Mouse (Mus musculus) E14TG2a.4 (cell line): ENCODE measurements around the gene 4930404N11Rik.
A peak's percentile ranks its signal among the peaks of the same experiment; 100 is the strongest.

ENCODE experiments used
- H3K27me3 ChIP-seq: 2 replicates; pipeline ENCODE4 v1.6.1; 2014; ENCODE audit warnings: low read length, control low read depth; ENCODE audit not compliant: insufficient read depth
- H3K36me3 ChIP-seq: 2 replicates; pipeline ENCODE4 v1.6.1; 2014; ENCODE audit warnings: low read length, control low read depth; ENCODE audit not compliant: insufficient read depth
- H3K4me1 ChIP-seq: replicated peaks from 2 replicates; pipeline ENCODE4 v1.6.1; 2014; ENCODE audit warnings: low read depth, low read length, control low read depth
- H3K4me3 ChIP-seq: replicated peaks from 2 replicates; pipeline ENCODE4 v1.5.1; 2014; ENCODE audit warnings: mild to moderate bottlenecking, low read length
- H3K9me3 ChIP-seq: 2 replicates; pipeline ENCODE4 v1.6.1; 2014; ENCODE audit warnings: low read length, control low read depth
- CTCF ChIP-seq: conservative IDR thresholded peaks from 2 replicates; pipeline ENCODE4 v1.5.1; 2014; ENCODE audit warnings: low read length
- NANOG ChIP-seq: IDR thresholded peaks from 2 replicates; pipeline ENCODE4 v1.6.1; 2014; ENCODE audit warnings: borderline replicate concordance, low read length, mixed read lengths
- POU5F1 ChIP-seq: IDR thresholded peaks from 2 replicates; pipeline ENCODE4 v1.6.1; 2014; ENCODE audit warnings: low read length, borderline replicate concordance

4930404N11Rik gene

GRCm38 (mm10) chr10:81404082-81404481 lies 38.5 kb upstream of the 4930404N11Rik start:
- peak overlapping the region; percentile 69 for H3K4me3 ChIP-seq
- H3K9me3 ChIP-seq = no peaks in the 10 kb centered on the region
- H3K36me3 ChIP-seq = peaks cover 42% of the 10 kb centered on the region
- H3K4me1 ChIP-seq = peaks cover 97% of the 10 kb centered on the region
- H3K27me3 ChIP-seq = 0 out of 2 replicates have a peak, but pooled peaks cover 8% of the 10 kb centered on the region
- TF ChIP-seq NANOG (no peak), POU5F1 (no peak), CTCF (no peak)

DNA sequence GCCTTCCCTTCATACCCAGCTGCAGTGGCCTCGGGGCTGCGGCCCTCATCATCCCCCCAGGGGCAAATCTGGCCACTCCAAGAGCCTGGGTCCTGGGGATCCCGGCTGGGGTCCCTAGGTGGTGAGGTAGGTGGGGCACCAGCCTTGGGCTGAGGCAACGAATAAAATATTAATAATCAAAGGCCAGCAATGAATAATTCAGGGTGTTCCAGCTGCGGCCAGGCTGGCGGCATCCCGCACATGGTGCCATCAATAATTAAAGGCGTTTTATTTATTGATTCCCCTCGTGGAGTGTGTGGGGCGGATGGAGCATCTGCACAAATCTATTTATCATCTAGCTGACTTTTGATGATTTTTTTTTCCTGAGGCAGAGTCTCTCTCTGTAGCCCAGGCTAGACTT lies 37.9 kb upstream of the 4930404N11Rik start:
- TF ChIP-seq NANOG (no peak), POU5F1 (no peak)
- Histone ChIP-seq H3K4me3 (peak overlapping the region; percentile 69), H3K4me1 (peaks cover 96% of the 10 kb centered on the region), H3K36me3 (peaks cover 42% of the 10 kb centered on the region), H3K27me3 (0 out of 2 replicates have a peak, but pooled peaks cover 8% of the 10 kb centered on the region), H3K9me3 (no peaks in the 10 kb centered on the region)

- TF ChIP-seq POU5F1 (no peak), NANOG (no peak)
- H3K27me3 ChIP-seq = 0 out of 2 replicates have a peak, but pooled peaks cover 5% of the 10 kb centered on the region
- H3K9me3 ChIP-seq = no peaks in the 10 kb centered on the region
- H3K4me3 ChIP-seq = peak overlapping the region; percentile 77
- peaks cover 96% of the 10 kb centered on the region for H3K4me1 ChIP-seq
- peaks cover 34% of the 10 kb centered on the region for H3K36me3 ChIP-seq
Observed at GRCm38 (mm10) chr10:81402227-81402765, 36.7 kb upstream of the 4930404N11Rik start.

GRCm38 (mm10) chr10:81401521-81402226 lies 36.1 kb upstream of the 4930404N11Rik start:
- peaks cover 28% of the 10 kb centered on the region for H3K36me3 ChIP-seq
- no peaks in the 10 kb centered on the region for H3K9me3 ChIP-seq
- no peaks in the 10 kb centered on the region for H3K27me3 ChIP-seq
- TF ChIP-seq POU5F1 = no peak
- no peak for TF ChIP-seq NANOG
- H3K4me3 ChIP-seq = peak overlapping the region; percentile 77
- peaks cover 96% of the 10 kb centered on the region for H3K4me1 ChIP-seq

DNA sequence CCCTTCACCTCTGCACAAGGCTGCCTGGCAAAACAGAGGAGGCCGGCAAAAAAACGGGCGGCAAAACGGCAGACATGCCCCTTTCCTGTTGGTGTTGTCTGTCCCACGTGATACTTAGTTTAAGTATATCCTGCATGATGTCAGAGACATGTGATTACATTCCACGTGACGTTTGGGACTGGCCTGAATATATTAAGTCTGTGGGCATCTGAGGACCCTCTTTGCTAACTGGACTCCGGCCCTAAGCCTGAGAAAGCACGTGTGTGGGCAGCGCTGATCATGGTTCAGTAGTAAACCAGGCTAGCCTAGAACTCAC lies 35.5 kb upstream of the 4930404N11Rik start:
- H3K27me3 ChIP-seq = no peaks in the 10 kb centered on the region
- peak overlapping the region; percentile 77 for H3K4me3 ChIP-seq
- H3K9me3 ChIP-seq = no peaks in the 10 kb centered on the region
- H3K36me3 ChIP-seq = peaks cover 24% of the 10 kb centered on the region
- peaks cover 96% of the 10 kb centered on the region for H3K4me1 ChIP-seq
- TF ChIP-seq NANOG = no peak
- TF ChIP-seq CTCF = no peak
- TF ChIP-seq POU5F1 = no peak

- Histone ChIP-seq H3K27me3 (no peaks in the 10 kb centered on the region), H3K4me3 (peak overlapping the region; percentile 77), H3K36me3 (peaks cover 18% of the 10 kb centered on the region), H3K4me1 (peaks cover 96% of the 10 kb centered on the region), H3K9me3 (no peaks in the 10 kb centered on the region)
- TF ChIP-seq NANOG = no peak
Observed at GRCm38 (mm10) chr10:81400371-81401204, 35.0 kb upstream of the 4930404N11Rik start.

- TF ChIP-seq POU5F1 (no peak), NANOG (no peak), CTCF (no peak)
- H3K4me1 ChIP-seq = peaks cover 95% of the 10 kb centered on the region
- H3K9me3 ChIP-seq = no peaks in the 10 kb centered on the region
- no peaks in the 10 kb centered on the region for H3K27me3 ChIP-seq
- H3K36me3 ChIP-seq = peaks cover 15% of the 10 kb centered on the region
- H3K4me3 ChIP-seq = peak overlapping the region; percentile 77
Observed at GRCm38 (mm10) chr10:81399798-81400308, 34.2 kb upstream of the 4930404N11Rik start.

DNA sequence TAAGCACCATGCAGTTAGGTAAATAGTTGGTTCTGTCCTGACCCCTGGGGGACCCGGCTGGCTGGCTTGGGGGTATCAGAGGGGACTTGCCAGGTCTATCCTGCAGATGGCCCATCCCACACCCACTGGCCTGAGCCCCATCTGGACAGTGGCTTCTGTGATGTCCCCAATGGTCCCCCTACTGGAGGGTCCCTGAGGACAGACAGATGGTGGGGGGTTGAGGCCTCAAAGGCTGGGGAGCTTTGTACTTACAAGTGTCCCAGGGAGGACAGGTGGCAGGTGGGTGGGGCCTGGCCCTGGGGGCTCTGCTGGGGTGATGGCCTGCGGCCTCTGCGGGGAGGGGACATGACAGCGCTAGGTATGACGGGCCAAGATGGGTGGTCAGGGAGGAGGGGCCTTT lies 33.7 kb upstream of the 4930404N11Rik start:
- no peaks in the 10 kb centered on the region for H3K9me3 ChIP-seq
- H3K27me3 ChIP-seq = no peaks in the 10 kb centered on the region
- H3K36me3 ChIP-seq = peaks cover 15% of the 10 kb centered on the region
- peak overlapping the region; percentile 77 for H3K4me3 ChIP-seq
- TF ChIP-seq NANOG (no peak), CTCF (no peak), POU5F1 (no peak)
- H3K4me1 ChIP-seq = peaks cover 90% of the 10 kb centered on the region

GRCm38 (mm10) chr10:81396749-81397148 lies 31.1 kb upstream of the 4930404N11Rik start:
- no peaks in the 10 kb centered on the region for H3K27me3 ChIP-seq
- peak overlapping the region; percentile 32 for H3K4me3 ChIP-seq
- no peaks in the 10 kb centered on the region for H3K9me3 ChIP-seq
- H3K4me1 ChIP-seq = peaks cover 86% of the 10 kb centered on the region
- peaks cover 16% of the 10 kb centered on the region for H3K36me3 ChIP-seq
- TF ChIP-seq CTCF (no peak), POU5F1 (no peak), NANOG (no peak)
